Mouse (Mus musculus): ENCODE measurements around the gene Gpr153. TPM values are rescaled to one million over a fixed set of nuclear protein-coding genes. Genes with fewer than 3 reads are reported as not detected.
"Not testable (repeated sequence)": the region's sequence is repeated elsewhere in the genome, so short reads cannot be mapped to it uniquely, and the experiment has no call there.

Gene Gpr153
- polyA plus RNA-seq (2012; rRNA removed) (56.5 and 79.5 TPM in 2 replicates), polyA plus RNA-seq (2014; fragmentation: Nextera tagmentation; extraction: Ambion mirVana) (28.6 and 33.0 TPM in 2 replicates)

GRCm38 (mm10) chr4:152273621-152274236 lies at the start of gene Gpr153:
Gene Gpr153, plus strand, starts transcription at chr4:152274232.
- peaks cover 35% of the 10 kb centered on the region for H3K4me1 ChIP-seq (ENCODE audit: control insufficient read depth, insufficient read depth, low read length)
- DNase-seq (ENCODE audit: low spot score) (peak; percentile 60), ATAC-seq (ENCODE audit: low FRiP score, low read depth) (peak; percentile 74)
- WGBS, result 2% methylated on average over 27 of the region's 48 CpGs
- TF ChIP-seq POLR2A (IDR thresholded peaks at IDR 0.05; ENCODE audit: borderline replicate concordance, extremely low read depth, insufficient read depth, insufficient read length), result no peak
- H3K36me3 ChIP-seq (ENCODE audit: control insufficient read depth, insufficient read depth, low read length), result no peaks in the 10 kb centered on the region
- no peaks in the 10 kb centered on the region for H3K9me3 ChIP-seq (ENCODE audit: control insufficient read depth, low read length)
- H3K27ac ChIP-seq (replicated peaks; ENCODE audit: low read depth, low read length), result peak within 1 kb of the TSS; percentile 77
- 0 out of 2 replicates have a peak, but pooled peaks cover 8% of the 10 kb centered on the region for H3K27me3 ChIP-seq (ENCODE audit: control insufficient read depth, insufficient read depth, low read length)
- peak within 1 kb of the TSS; percentile 71 for H3K4me3 ChIP-seq (replicated peaks; ENCODE audit: low read length)
- H3K4me2 ChIP-seq (replicated peaks; ENCODE audit: low read depth, low read length, severe bottlenecking), result peak within 1 kb of the TSS; percentile 94
- peak within 1 kb of the TSS; percentile 80 for H3K9ac ChIP-seq (ENCODE audit: low read depth, low read length, severe bottlenecking)

- no peaks in the 10 kb centered on the region; the same call in 1 of the 2 replicates for H3K4me1 ChIP-seq (ENCODE audit: control insufficient read depth, insufficient read depth, low read length)
- no peak overlapping the region for H3K4me3 ChIP-seq (replicated peaks; ENCODE audit: low read length)
- H3K27me3 ChIP-seq (ENCODE audit: control insufficient read depth, insufficient read depth, low read length), result no peaks in the 10 kb centered on the region
- no peak overlapping the region for H3K9ac ChIP-seq (ENCODE audit: low read depth, low read length, severe bottlenecking)
- H3K9me3 ChIP-seq (ENCODE audit: control insufficient read depth, low read length), result no peaks in the 10 kb centered on the region
- 0 out of 2 replicates have a peak overlapping the region, but pooled peaks have one; percentile 26 for H3K27ac ChIP-seq (replicated peaks; ENCODE audit: low read depth, low read length)
- no peak for TF ChIP-seq POLR2A (IDR thresholded peaks at IDR 0.05; ENCODE audit: borderline replicate concordance, extremely low read depth, insufficient read depth, insufficient read length)
- no peaks in the 10 kb centered on the region for H3K36me3 ChIP-seq (ENCODE audit: control insufficient read depth, insufficient read depth, low read length)
- WGBS, result 76% methylated on average over 13 of the region's 13 CpGs
- ATAC-seq (ENCODE audit: low FRiP score, low read depth), result no peak
- H3K4me2 ChIP-seq (replicated peaks; ENCODE audit: low read depth, low read length, severe bottlenecking), result no peak overlapping the region
- DNase-seq (ENCODE audit: low spot score), result peak; percentile 11
Observed at GRCm38 (mm10) chr4:152226901-152227486, 47.0 kb upstream of the Gpr153 start.

GRCm38 (mm10) chr4:152227749-152228527 lies 46.1 kb upstream of the Gpr153 start:
- Histone ChIP-seq H3K27ac (replicated peaks; ENCODE audit: low read depth, low read length) (no peak overlapping the region), H3K4me3 (replicated peaks; ENCODE audit: low read length) (no peak overlapping the region)
- no peak for ATAC-seq (ENCODE audit: low FRiP score, low read depth)

GRCm38 (mm10) chr4:152230331-152230730 lies 43.7 kb upstream of the Gpr153 start:
- not testable (repeated sequence) for H3K9ac ChIP-seq (ENCODE audit: low read depth, low read length, severe bottlenecking); H3K27ac ChIP-seq (replicated peaks; ENCODE audit: low read depth, low read length); H3K27me3 ChIP-seq (ENCODE audit: control insufficient read depth, insufficient read depth, low read length); H3K9me3 ChIP-seq (ENCODE audit: control insufficient read depth, low read length); H3K4me3 ChIP-seq (replicated peaks; ENCODE audit: low read length); ATAC-seq (ENCODE audit: low FRiP score, low read depth); DNase-seq (ENCODE audit: low spot score); H3K36me3 ChIP-seq (ENCODE audit: control insufficient read depth, insufficient read depth, low read length); H3K4me1 ChIP-seq (ENCODE audit: control insufficient read depth, insufficient read depth, low read length); H3K4me2 ChIP-seq (replicated peaks; ENCODE audit: low read depth, low read length, severe bottlenecking)
- WGBS, result 24% methylated on average over 4 of the region's 4 CpGs

More at GRCm38 (mm10) chr4:152227749-152228527, 46.1 kb upstream of the Gpr153 start:
- no peaks in the 10 kb centered on the region for H3K27me3 ChIP-seq (ENCODE audit: control insufficient read depth, insufficient read depth, low read length)
- H3K36me3 ChIP-seq (ENCODE audit: control insufficient read depth, insufficient read depth, low read length), result no peaks in the 10 kb centered on the region
- TF ChIP-seq POLR2A (IDR thresholded peaks at IDR 0.05; ENCODE audit: borderline replicate concordance, extremely low read depth, insufficient read depth, insufficient read length), result no peak
- H3K4me1 ChIP-seq (ENCODE audit: control insufficient read depth, insufficient read depth, low read length), result no peaks in the 10 kb centered on the region
- no peak for DNase-seq (ENCODE audit: low spot score)
- 0 out of 2 replicates have a peak overlapping the region, but pooled peaks have one; percentile 4 for H3K9ac ChIP-seq (ENCODE audit: low read depth, low read length, severe bottlenecking)
- H3K9me3 ChIP-seq (ENCODE audit: control insufficient read depth, low read length), result no peaks in the 10 kb centered on the region
- no peak overlapping the region for H3K4me2 ChIP-seq (replicated peaks; ENCODE audit: low read depth, low read length, severe bottlenecking)
- WGBS, result 81% methylated on average over 12 of the region's 12 CpGs

- Histone ChIP-seq H3K27me3 (ENCODE audit: control insufficient read depth, insufficient read depth, low read length) (no peaks in the 10 kb centered on the region), H3K9me3 (ENCODE audit: control insufficient read depth, low read length) (no peaks in the 10 kb centered on the region), H3K9ac (ENCODE audit: low read depth, low read length, severe bottlenecking) (no peak overlapping the region), H3K4me2 (replicated peaks; ENCODE audit: low read depth, low read length, severe bottlenecking) (no peak overlapping the region), H3K36me3 (ENCODE audit: control insufficient read depth, insufficient read depth, low read length) (no peaks in the 10 kb centered on the region), H3K4me3 (replicated peaks; ENCODE audit: low read length) (no peak overlapping the region), H3K4me1 (ENCODE audit: control insufficient read depth, insufficient read depth, low read length) (no peaks in the 10 kb centered on the region), H3K27ac (replicated peaks; ENCODE audit: low read depth, low read length) (no peak overlapping the region)
- DNase-seq (ENCODE audit: low spot score) (no peak), ATAC-seq (ENCODE audit: low FRiP score, low read depth) (no peak)
- WGBS, result 85% methylated on average over 7 of the region's 7 CpGs
- no peak for TF ChIP-seq POLR2A (IDR thresholded peaks at IDR 0.05; ENCODE audit: borderline replicate concordance, extremely low read depth, insufficient read depth, insufficient read length)
Observed at GRCm38 (mm10) chr4:152231326-152231725, 42.7 kb upstream of the Gpr153 start.
